Mouse (Mus musculus) common myeloid progenitor, adult 5-6 weeks (primary cell): ENCODE data around the gene Atxn7. TPM values are rescaled to one million over a fixed set of nuclear protein-coding genes. Genes with fewer than 3 reads are reported as not detected.
A peak's percentile ranks its signal among the peaks of the same experiment; 100 is the strongest.

ENCODE experiments used
- ATAC-seq: replicated peaks from 2 replicates; pipeline ENCODE4 v1.8.0; 2016; ENCODE audit warnings: low read depth, mild to moderate bottlenecking, moderate TSS enrichment, inconsistent platforms; ENCODE audit not compliant: poor library complexity, severe bottlenecking
- total RNA-seq: library from RNA; stranded (forward); fragments of 200-1000, 187-1606 nt; gene quantifications from 2 replicates; pipeline ENCODE4 v1.2.3, GENCODE M21; 2017

Atxn7 gene
- total RNA-seq, 1 experiment from 2014 or later: 30.0 TPM

- ATAC-seq: peak; percentile 95
Observed at GRCm38 (mm10) chr14:13981286-13981685, 20.0 kb downstream of the Atxn7 start.

GRCm38 (mm10) chr14:13982174-13982573 lies 20.9 kb downstream of the Atxn7 start:
- no peak for ATAC-seq

GRCm38 (mm10) chr14:13988397-13988796 lies 27.2 kb downstream of the Atxn7 start:
- peak; percentile 92 for ATAC-seq

GRCm38 (mm10) chr14:13990741-13991140 lies 29.5 kb downstream of the Atxn7 start:
- no peak for ATAC-seq

GRCm38 (mm10) chr14:13995206-13996097 lies 34.2 kb downstream of the Atxn7 start:
- peak; percentile 67 for ATAC-seq

- ATAC-seq: 0 out of 2 replicates have a peak, but pooled peaks have one; percentile 54
Observed at GRCm38 (mm10) chr14:14002771-14003170, 41.5 kb downstream of the Atxn7 start.

- ATAC-seq: no peak
Observed at GRCm38 (mm10) chr14:14009712-14010111, 48.5 kb downstream of the Atxn7 start.

- ATAC-seq: peak; percentile 91
Observed at GRCm38 (mm10) chr14:14012383-14013251, 51.4 kb downstream of the Atxn7 start.

- peak; percentile 33 for ATAC-seq
Observed at GRCm38 (mm10) chr14:14013252-14013711, 52.0 kb downstream of the Atxn7 start.

- no peak for ATAC-seq
Observed at GRCm38 (mm10) chr14:14014636-14015375, 53.6 kb downstream of the Atxn7 start.

GRCm38 (mm10) chr14:14019155-14019894 lies 58.1 kb downstream of the Atxn7 start:
- ATAC-seq: peak; percentile 76

- no peak for ATAC-seq
Observed at GRCm38 (mm10) chr14:14021244-14021643, 60.0 kb downstream of the Atxn7 start.

GRCm38 (mm10) chr14:14025870-14026269 lies 64.6 kb downstream of the Atxn7 start:
- ATAC-seq: no peak

GRCm38 (mm10) chr14:14030621-14031020 lies 69.4 kb downstream of the Atxn7 start:
- peak; percentile 78 for ATAC-seq

GRCm38 (mm10) chr14:14032842-14033241 lies 71.6 kb downstream of the Atxn7 start:
- no peak for ATAC-seq

GRCm38 (mm10) chr14:14036352-14036751 lies 75.1 kb downstream of the Atxn7 start:
- ATAC-seq: peak; percentile 69; the same call in 1 of the 2 replicates

- ATAC-seq: no peak
Observed at GRCm38 (mm10) chr14:14038233-14038632, 77.0 kb downstream of the Atxn7 start.

GRCm38 (mm10) chr14:14042336-14042735 lies 81.1 kb downstream of the Atxn7 start:
- no peak for ATAC-seq

GRCm38 (mm10) chr14:14054386-14054785 lies 93.1 kb downstream of the Atxn7 start:
- peak; percentile 83 for ATAC-seq
